Mouse (Mus musculus): ENCODE measurements around the gene Srrm4. TPM values are rescaled to one million over a fixed set of nuclear protein-coding genes. Genes with fewer than 3 reads are reported as not detected.

Srrm4 gene
- polyA plus RNA-seq, 1 experiment from 2014 or later = 1.4 TPM

DNA sequence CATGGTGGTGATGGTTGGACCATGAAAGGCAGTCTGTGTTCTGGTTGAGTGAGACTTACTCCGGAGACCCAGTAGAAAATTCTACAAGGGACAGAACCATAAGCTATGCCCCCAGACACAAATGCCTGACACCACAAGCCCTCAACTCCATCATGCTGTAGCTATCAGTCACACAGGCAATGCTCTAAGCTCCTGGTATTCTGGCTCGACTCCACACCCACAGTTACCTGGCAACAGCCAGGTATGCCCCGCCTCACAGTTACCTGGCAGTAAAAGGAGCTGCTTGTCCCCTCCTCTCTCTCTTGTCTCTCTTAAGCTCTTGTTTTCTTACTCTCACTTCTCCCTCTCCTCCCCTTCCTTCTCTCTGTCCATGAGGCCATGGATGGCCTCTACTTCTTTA, 98.9 kb downstream of the Srrm4 start:
- H3K9ac ChIP-seq (ENCODE audit: low read depth, low read length) = no peak overlapping the region
- 69% methylated on average over 3 of the region's 3 CpGs for WGBS
- DNase-seq (ENCODE audit: low spot score) (peak; percentile 20), ATAC-seq (ENCODE audit: low read depth) (peak; percentile 44; the same call in 1 of the 2 replicates)
- H3K36me3 ChIP-seq (ENCODE audit: control insufficient read depth, insufficient read depth, low read length) = no peaks in the 10 kb centered on the region
- H3K9me3 ChIP-seq (ENCODE audit: control insufficient read depth, low read length) = no peaks in the 10 kb centered on the region
- no peaks in the 10 kb centered on the region for H3K27me3 ChIP-seq (replicated peaks; ENCODE audit: control insufficient read depth, insufficient read depth, low read length)
- no peak overlapping the region for H3K27ac ChIP-seq (replicated peaks; ENCODE audit: low read depth, low read length)
- no peak overlapping the region for H3K4me2 ChIP-seq (ENCODE audit: low read depth, low read length)
- no peaks in the 10 kb centered on the region for H3K4me1 ChIP-seq (ENCODE audit: control insufficient read depth, insufficient read depth, low read length)
- H3K4me3 ChIP-seq (ENCODE audit: low read depth, low read length) = no peak overlapping the region

DNA sequence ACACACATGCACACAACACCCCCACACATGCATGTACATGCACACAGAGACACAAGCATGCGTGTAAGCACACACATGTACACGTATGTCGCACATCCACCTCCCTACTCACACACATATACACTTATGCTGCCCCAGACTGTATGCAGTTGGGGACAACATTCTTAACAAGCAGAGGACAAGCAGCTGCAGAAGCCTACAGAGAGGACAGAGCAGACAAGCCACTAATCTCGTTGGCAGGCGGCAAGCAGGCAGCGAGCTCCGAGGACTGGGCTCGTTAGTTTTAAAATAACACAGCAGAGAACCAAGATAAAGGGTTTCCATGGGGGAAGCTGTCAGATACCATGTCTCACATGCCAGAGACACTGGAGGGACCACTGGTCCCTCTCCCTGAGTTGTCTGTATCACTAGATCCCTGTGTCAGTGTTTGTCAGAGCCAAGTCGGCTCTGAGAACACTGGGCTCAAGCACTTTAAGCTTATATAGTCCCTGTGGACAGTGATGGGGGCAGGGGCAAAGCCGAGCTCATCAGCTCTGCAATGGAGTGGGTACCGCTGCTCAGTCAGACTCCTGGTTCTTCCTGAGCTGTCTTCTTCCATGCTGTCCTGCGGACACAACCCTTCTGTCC, 99.7 kb downstream of the Srrm4 start:
- Histone ChIP-seq H3K4me2 (ENCODE audit: low read depth, low read length) (no peak overlapping the region), H3K4me1 (ENCODE audit: control insufficient read depth, insufficient read depth, low read length) (no peaks in the 10 kb centered on the region), H3K4me3 (ENCODE audit: low read depth, low read length) (no peak overlapping the region), H3K27ac (replicated peaks; ENCODE audit: low read depth, low read length) (no peak overlapping the region), H3K9me3 (ENCODE audit: control insufficient read depth, low read length) (no peaks in the 10 kb centered on the region), H3K36me3 (ENCODE audit: control insufficient read depth, insufficient read depth, low read length) (no peaks in the 10 kb centered on the region), H3K27me3 (replicated peaks; ENCODE audit: control insufficient read depth, insufficient read depth, low read length) (no peaks in the 10 kb centered on the region), H3K9ac (ENCODE audit: low read depth, low read length) (no peak overlapping the region)
- DNase-seq (ENCODE audit: low spot score) (no peak), ATAC-seq (ENCODE audit: low read depth) (no peak)
- WGBS = 65% methylated on average over 12 of the region's 12 CpGs

GRCm38 (mm10) chr5:116490826-116491225, 100.8 kb downstream of the Srrm4 start:
- H3K4me3 ChIP-seq (ENCODE audit: low read depth, low read length) = no peak overlapping the region
- H3K27ac ChIP-seq (replicated peaks; ENCODE audit: low read depth, low read length) = no peak overlapping the region
- H3K4me1 ChIP-seq (ENCODE audit: control insufficient read depth, insufficient read depth, low read length) = no peaks in the 10 kb centered on the region
- H3K9ac ChIP-seq (ENCODE audit: low read depth, low read length) = no peak overlapping the region
- H3K4me2 ChIP-seq (ENCODE audit: low read depth, low read length) = no peak overlapping the region
- no peaks in the 10 kb centered on the region for H3K27me3 ChIP-seq (replicated peaks; ENCODE audit: control insufficient read depth, insufficient read depth, low read length)
- WGBS = 69% methylated on average over 5 of the region's 5 CpGs
- DNase-seq (ENCODE audit: low spot score) (no peak), ATAC-seq (ENCODE audit: low read depth) (no peak)
- no peaks in the 10 kb centered on the region for H3K9me3 ChIP-seq (ENCODE audit: control insufficient read depth, low read length)
- H3K36me3 ChIP-seq (ENCODE audit: control insufficient read depth, insufficient read depth, low read length) = no peaks in the 10 kb centered on the region

GRCm38 (mm10) chr5:116489621-116490020, 102.0 kb downstream of the Srrm4 start:
- no peak overlapping the region for H3K27ac ChIP-seq (replicated peaks; ENCODE audit: low read depth, low read length)
- peaks cover 5% of the 10 kb centered on the region; the same call in 1 of the 2 replicates for H3K4me1 ChIP-seq (ENCODE audit: control insufficient read depth, insufficient read depth, low read length)
- no peaks in the 10 kb centered on the region for H3K9me3 ChIP-seq (ENCODE audit: control insufficient read depth, low read length)

GRCm38 (mm10) chr5:116486135-116486534, 105.5 kb downstream of the Srrm4 start:
- no peak for ATAC-seq (ENCODE audit: low read depth)
- DNase-seq (ENCODE audit: low spot score) = no peak
- Histone ChIP-seq H3K4me3 (ENCODE audit: low read depth, low read length) (no peak overlapping the region), H3K9ac (ENCODE audit: low read depth, low read length) (no peak overlapping the region), H3K4me2 (ENCODE audit: low read depth, low read length) (no peak overlapping the region), H3K9me3 (ENCODE audit: control insufficient read depth, low read length) (no peaks in the 10 kb centered on the region), H3K36me3 (ENCODE audit: control insufficient read depth, insufficient read depth, low read length) (no peaks in the 10 kb centered on the region), H3K27me3 (replicated peaks; ENCODE audit: control insufficient read depth, insufficient read depth, low read length) (no peaks in the 10 kb centered on the region), H3K4me1 (ENCODE audit: control insufficient read depth, insufficient read depth, low read length) (peaks cover 5% of the 10 kb centered on the region; the same call in 1 of the 2 replicates), H3K27ac (replicated peaks; ENCODE audit: low read depth, low read length) (no peak overlapping the region)
- WGBS = 55% methylated on average over 4 of the region's 4 CpGs

More at GRCm38 (mm10) chr5:116489621-116490020, 102.0 kb downstream of the Srrm4 start:
- no peaks in the 10 kb centered on the region for H3K36me3 ChIP-seq (ENCODE audit: control insufficient read depth, insufficient read depth, low read length)
- DNase-seq (ENCODE audit: low spot score) (no peak), ATAC-seq (ENCODE audit: low read depth) (no peak)
- no peaks in the 10 kb centered on the region for H3K27me3 ChIP-seq (replicated peaks; ENCODE audit: control insufficient read depth, insufficient read depth, low read length)
- no peak overlapping the region for H3K4me2 ChIP-seq (ENCODE audit: low read depth, low read length)
- H3K9ac ChIP-seq (ENCODE audit: low read depth, low read length) = no peak overlapping the region
- no peak overlapping the region for H3K4me3 ChIP-seq (ENCODE audit: low read depth, low read length)
- 56% methylated on average over 8 of the region's 8 CpGs for WGBS

DNA sequence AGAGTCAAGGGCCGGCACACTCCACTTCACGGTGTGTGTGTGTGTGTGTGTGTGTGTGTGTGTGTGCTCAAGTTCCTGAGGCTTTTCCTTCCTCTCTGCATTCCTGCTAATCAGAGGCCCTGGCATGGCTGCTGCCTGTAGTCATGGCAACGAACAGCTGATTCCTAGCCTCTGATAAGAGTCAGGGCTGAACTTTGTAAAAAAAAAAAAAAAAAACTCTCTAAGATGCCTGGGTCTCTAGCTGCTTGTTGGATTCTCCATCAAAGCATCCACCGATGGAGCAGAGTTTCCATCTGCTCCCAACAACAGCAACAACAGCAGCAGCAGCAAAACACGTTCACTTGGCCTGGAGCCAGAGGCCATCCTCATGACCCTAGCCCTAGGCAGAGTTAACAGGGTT, 106.5 kb downstream of the Srrm4 start:
- Histone ChIP-seq H3K9me3 (ENCODE audit: control insufficient read depth, low read length) (no peaks in the 10 kb centered on the region), H3K4me1 (ENCODE audit: control insufficient read depth, insufficient read depth, low read length) (peaks cover 5% of the 10 kb centered on the region; the same call in 1 of the 2 replicates), H3K36me3 (ENCODE audit: control insufficient read depth, insufficient read depth, low read length) (no peaks in the 10 kb centered on the region), H3K4me2 (ENCODE audit: low read depth, low read length) (no peak overlapping the region), H3K27ac (replicated peaks; ENCODE audit: low read depth, low read length) (no peak overlapping the region), H3K4me3 (ENCODE audit: low read depth, low read length) (no peak overlapping the region), H3K27me3 (replicated peaks; ENCODE audit: control insufficient read depth, insufficient read depth, low read length) (no peaks in the 10 kb centered on the region), H3K9ac (ENCODE audit: low read depth, low read length) (no peak overlapping the region)
- DNase-seq (ENCODE audit: low spot score) = peak; percentile 89
- peak; percentile 70; the same call in 1 of the 2 replicates for ATAC-seq (ENCODE audit: low read depth)
- 12% methylated on average over 5 of the region's 5 CpGs for WGBS

GRCm38 (mm10) chr5:116484236-116484635, 107.4 kb downstream of the Srrm4 start:
- DNase-seq (ENCODE audit: low spot score) = no peak
- 94% methylated on average over 9 of the region's 9 CpGs for WGBS
- Histone ChIP-seq H3K27me3 (replicated peaks; ENCODE audit: control insufficient read depth, insufficient read depth, low read length) (no peaks in the 10 kb centered on the region), H3K27ac (replicated peaks; ENCODE audit: low read depth, low read length) (no peak overlapping the region), H3K4me3 (ENCODE audit: low read depth, low read length) (no peak overlapping the region), H3K9ac (ENCODE audit: low read depth, low read length) (no peak overlapping the region), H3K4me1 (ENCODE audit: control insufficient read depth, insufficient read depth, low read length) (peaks cover 5% of the 10 kb centered on the region; the same call in 1 of the 2 replicates), H3K9me3 (ENCODE audit: control insufficient read depth, low read length) (no peaks in the 10 kb centered on the region), H3K36me3 (ENCODE audit: control insufficient read depth, insufficient read depth, low read length) (no peaks in the 10 kb centered on the region), H3K4me2 (ENCODE audit: low read depth, low read length) (no peak overlapping the region)
- no peak for ATAC-seq (ENCODE audit: low read depth)

- Histone ChIP-seq H3K4me3 (ENCODE audit: low read depth, low read length) (no peak overlapping the region), H3K9ac (ENCODE audit: low read depth, low read length) (no peak overlapping the region), H3K4me2 (ENCODE audit: low read depth, low read length) (no peak overlapping the region), H3K4me1 (ENCODE audit: control insufficient read depth, insufficient read depth, low read length) (no peaks in the 10 kb centered on the region), H3K27me3 (replicated peaks; ENCODE audit: control insufficient read depth, insufficient read depth, low read length) (no peaks in the 10 kb centered on the region), H3K27ac (replicated peaks; ENCODE audit: low read depth, low read length) (no peak overlapping the region), H3K9me3 (ENCODE audit: control insufficient read depth, low read length) (no peaks in the 10 kb centered on the region), H3K36me3 (ENCODE audit: control insufficient read depth, insufficient read depth, low read length) (no peaks in the 10 kb centered on the region)
- WGBS = 80% methylated on average over 18 of the region's 18 CpGs
- no peak for ATAC-seq (ENCODE audit: low read depth)
- no peak for DNase-seq (ENCODE audit: low spot score)
These were observed 112.8 kb downstream of the Srrm4 start for GRCm38 (mm10) chr5:116478607-116479371.

Data from embryonic facial prominence, embryonic 14.5 days (tissue).